15 mouse cellular contexts compared by ENCODE assay signal in genomic region chr14:24510218-24510617, GRCm38 (mm10). TPM values are rescaled to one million over a fixed set of nuclear protein-coding genes. Genes with fewer than 3 reads are reported as not detected.
A peak's percentile ranks its signal among the peaks of the same experiment; 100 is the strongest.
DNase-seq lines count a peak whose midpoint lies in the region; ATAC-seq and TF ChIP-seq lines count a peak whose summit lies in the region.
"Had no signal": no experiment of that assay in that cellular context is flagged by ENCODE, and none has a peak within 500 bp of the region (broad histone marks: within the 10 kb centered on the region; RNA-seq: fewer than 3 reads in every experiment).

No protein-coding gene starts in this region.

- H3K27me3 ChIP-seq in kidney, postnatal 0 days (ENCODE audit: insufficient read depth, low read length), result no peaks in the 10 kb centered on the region
- H3K27me3 ChIP-seq in midbrain, embryonic 11.5 days (ENCODE audit: control insufficient read depth, insufficient read depth, low read length), result no peaks in the 10 kb centered on the region
- H3K27me3 ChIP-seq in midbrain, embryonic 10.5 days (ENCODE audit: low read depth, poor library complexity, severe bottlenecking), result peaks cover 26% of the 10 kb centered on the region
- H3K27me3 ChIP-seq: forebrain, embryonic 15.5 days had no signal

- ATAC-seq in kidney, postnatal 0 days (replicated peaks; ENCODE audit: low FRiP score, low read depth), result no peak
- ATAC-seq in midbrain, embryonic 11.5 days (ENCODE audit: low FRiP score), result no peak
- ATAC-seq: forebrain, embryonic 15.5 days; inflammation-experienced regulatory T-cells, adult 6 months; midbrain, embryonic 16.5 days had no signal

- H3K4me3 ChIP-seq in kidney, postnatal 0 days (replicated peaks; ENCODE audit: low read depth, low read length), result no peak overlapping the region
- no peak overlapping the region for H3K4me3 ChIP-seq in midbrain, embryonic 11.5 days (ENCODE audit: low read depth, low read length)
- H3K4me3 ChIP-seq in midbrain, embryonic 10.5 days, result no peak overlapping the region
- H3K4me3 ChIP-seq: forebrain, embryonic 15.5 days had no signal

- H3K27ac ChIP-seq in kidney, postnatal 0 days, result no peak overlapping the region
- H3K27ac ChIP-seq in midbrain, embryonic 11.5 days (ENCODE audit: low read depth, low read length), result no peak overlapping the region
- H3K27ac ChIP-seq in midbrain, embryonic 10.5 days (replicated peaks), result no peak overlapping the region
- H3K27ac ChIP-seq: forebrain, embryonic 15.5 days had no signal

- no peaks in the 10 kb centered on the region for H3K9me3 ChIP-seq in kidney, postnatal 0 days (replicated peaks; ENCODE audit: low read length)
- H3K9me3 ChIP-seq in midbrain, embryonic 11.5 days (ENCODE audit: control insufficient read depth, low read length), result peaks cover 6% of the 10 kb centered on the region; the same call in 1 of the 2 replicates
- H3K9me3 ChIP-seq in midbrain, embryonic 10.5 days (replicated peaks), result peaks cover 10% of the 10 kb centered on the region
- H3K9me3 ChIP-seq: forebrain, embryonic 15.5 days had no signal

- H3K36me3 ChIP-seq in kidney, postnatal 0 days (ENCODE audit: insufficient read depth, low read length), result no peaks in the 10 kb centered on the region
- H3K36me3 ChIP-seq in midbrain, embryonic 11.5 days (ENCODE audit: control insufficient read depth, insufficient read depth, low read length), result no peaks in the 10 kb centered on the region
- H3K36me3 ChIP-seq in midbrain, embryonic 10.5 days, result no peaks in the 10 kb centered on the region
- H3K36me3 ChIP-seq: forebrain, embryonic 15.5 days had no signal

- no peak for DNase-seq in kidney, postnatal 0 days (ENCODE audit: low spot score)
- DNase-seq in kidney, postnatal 36 days, result no peak
- DNase-seq in thymus, postnatal 4 days, result peak; percentile 38
- DNase-seq in thymus, postnatal 14 days, result no peak
- DNase-seq in ZHBTc4 (ENCODE audit: low read depth, low spot score), result peak; percentile 66
- no peak for DNase-seq in midbrain, embryonic 11.5 days (ENCODE audit: low spot score, missing footprints)
- no peak for DNase-seq in midbrain, embryonic 10.5 days (ENCODE audit: low spot score)
- DNase-seq: cerebellum, postnatal 36 days; heart, postnatal 14 days; kidney, postnatal 4 days; lung, postnatal 4 days; thymus, postnatal 25 days had no signal

- WGBS in kidney, postnatal 0 days, result 88% methylated on average over 1 of the region's 1 CpGs
- 94% methylated on average over 1 of the region's 1 CpGs for WGBS in midbrain, embryonic 11.5 days
- WGBS in midbrain, embryonic 10.5 days, result 96% methylated on average over 1 of the region's 1 CpGs

- no peaks in the 10 kb centered on the region; the same call in 1 of the 2 replicates for H3K4me1 ChIP-seq in kidney, postnatal 0 days (replicated peaks; ENCODE audit: insufficient read depth, low read length)
- H3K4me1 ChIP-seq in midbrain, embryonic 11.5 days (ENCODE audit: control insufficient read depth, insufficient read depth, low read length), result peaks cover 23% of the 10 kb centered on the region
- H3K4me1 ChIP-seq in midbrain, embryonic 10.5 days, result peaks cover 39% of the 10 kb centered on the region

- no peak overlapping the region for H3K4me2 ChIP-seq in kidney, postnatal 0 days (ENCODE audit: low read length)
- no peak overlapping the region for H3K4me2 ChIP-seq in midbrain, embryonic 11.5 days
- H3K4me2 ChIP-seq: forebrain, embryonic 15.5 days had no signal

- no peak overlapping the region for H3K9ac ChIP-seq in kidney, postnatal 0 days (ENCODE audit: low read depth, low read length)
- no peak overlapping the region for H3K9ac ChIP-seq in midbrain, embryonic 11.5 days (ENCODE audit: low read length)
- H3K9ac ChIP-seq: forebrain, embryonic 15.5 days had no signal

- peak; percentile 54; the same call in 1 of the 2 replicates for TF ChIP-seq CTCF in kidney, postnatal 0 days (IDR thresholded peaks at IDR 0.05; ENCODE audit: low read depth)

RNA-seq across cellular contexts. Expression of gene Rps24, which starts 23.3 kb away (rescaled TPM):
- polyA plus RNA-seq in kidney, postnatal 0 days (2015; fragmentation: Nextera tagmentation; extraction: Ambion mirVana), result 1,278 and 1,460 TPM in 2 replicates
- 1,094 and 1,112 TPM in 2 replicates for polyA plus RNA-seq in midbrain, embryonic 11.5 days (2014; fragmentation: Nextera tagmentation; extraction: Ambion mirVana)
- polyA plus RNA-seq in midbrain, embryonic 10.5 days (2016; fragmentation: Nextera tagmentation; extraction: Ambion mirVana), result 915 and 1,078 TPM in 2 replicates

RNA-seq across cellular contexts. Expression of gene Polr3a, which starts 23.4 kb away (rescaled TPM):
- polyA plus RNA-seq in kidney, postnatal 0 days (2015; fragmentation: Nextera tagmentation; extraction: Ambion mirVana), result 11.0 and 11.5 TPM in 2 replicates
- 17.6 and 17.9 TPM in 2 replicates for polyA plus RNA-seq in midbrain, embryonic 11.5 days (2014; fragmentation: Nextera tagmentation; extraction: Ambion mirVana)
- 18.3 and 21.0 TPM in 2 replicates for polyA plus RNA-seq in midbrain, embryonic 10.5 days (2016; fragmentation: Nextera tagmentation; extraction: Ambion mirVana)

Comparison
In these comparisons a context has a peak if more than half of its experiments do, and no peak if none do; other contexts are left out.
1. DNase-seq: peak in thymus, postnatal 4 days (single experiment) and ZHBTc4 (single experiment); none in kidney, postnatal 0 days (single experiment), kidney, postnatal 36 days (0 of 2), thymus, postnatal 14 days (single experiment), midbrain, embryonic 11.5 days (single experiment) and midbrain, embryonic 10.5 days (single experiment).